Mouse (Mus musculus) testis, adult 2 months (tissue): ENCODE data around the gene Chaf1b.

ENCODE experiments used
- CTCF ChIP-seq: fragments of 200-500 bp; IDR thresholded peaks from 2 replicates; pipeline ENCODE4 v1.5.1; 2012; ENCODE audit warnings: low read depth, mild to moderate bottlenecking, inconsistent platforms, low read length, moderate library complexity; ENCODE audit not compliant: control insufficient read depth, insufficient read depth, insufficient replicate concordance
- POLR2A ChIP-seq: fragments of 200-500 bp; IDR thresholded peaks from 2 replicates; pipeline ENCODE4 v1.6.1; 2012; ENCODE audit warnings: low read depth, mild to moderate bottlenecking, inconsistent platforms, low read length, moderate library complexity; ENCODE audit not compliant: control insufficient read depth

DNA sequence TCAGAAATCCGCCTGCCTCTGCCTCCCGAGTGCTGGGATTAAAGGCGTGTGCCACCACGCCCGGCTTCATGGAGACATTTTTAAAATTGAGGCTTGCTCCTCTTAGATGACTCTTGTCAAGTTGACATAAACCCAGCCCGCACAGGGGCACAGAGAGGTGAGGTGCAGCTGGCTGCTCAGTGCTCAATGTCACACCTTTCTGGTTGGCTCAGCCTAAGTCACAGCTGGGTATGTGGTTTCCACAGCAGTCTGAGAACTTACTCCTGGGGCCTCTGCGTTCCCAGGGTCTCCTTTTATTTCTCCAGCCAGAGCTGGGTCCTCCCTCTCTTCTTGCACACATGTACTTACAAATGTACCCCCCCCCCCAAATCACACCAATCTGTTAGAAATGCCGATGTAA is 24.5 kb downstream of the Chaf1b start:
- TF ChIP-seq POLR2A (no peak), CTCF (no peak)
